Mouse (Mus musculus) ES-Bruce4 (cell line): Measurements from ENCODE around the gene Mrpl40. TPM values are rescaled to one million over a fixed set of nuclear protein-coding genes. Genes with fewer than 3 reads are reported as not detected.

Experiments
- H3K27ac ChIP-seq: 2 replicates; pipeline ENCODE4 v1.5.1; 2012; ENCODE audit warnings: low read length, inconsistent platforms; ENCODE audit not compliant: insufficient read depth
- H3K27me3 ChIP-seq: 2 replicates; pipeline ENCODE4 v1.6.1; 2012; ENCODE audit warnings: mild to moderate bottlenecking, low read length, inconsistent platforms; ENCODE audit not compliant: control insufficient read depth, poor library complexity, insufficient read depth, severe bottlenecking
- H3K36me3 ChIP-seq: 2 replicates; pipeline ENCODE4 v1.6.1; 2012; ENCODE audit warnings: inconsistent platforms, mild to moderate bottlenecking, low read length, moderate library complexity; ENCODE audit not compliant: control insufficient read depth, poor library complexity, insufficient read depth, severe bottlenecking
- H3K4me1 ChIP-seq: one replicate; pipeline ENCODE4 v1.8.1; 2011; ENCODE audit warnings: low read length; ENCODE audit not compliant: control insufficient read depth, insufficient read depth
- H3K4me3 ChIP-seq: 2 replicates; pipeline ENCODE4 v1.5.1; 2011; ENCODE audit warnings: low read depth, mild to moderate bottlenecking, low read length
- H3K9ac ChIP-seq: 2 replicates; pipeline ENCODE4 v1.6.1; 2012; ENCODE audit warnings: low read depth, mild to moderate bottlenecking, inconsistent platforms; ENCODE audit not compliant: poor library complexity, severe bottlenecking
- H3K9me3 ChIP-seq: replicated peaks from 2 replicates; pipeline ENCODE4 v1.6.1; 2012; ENCODE audit warnings: mild to moderate bottlenecking, low read length, inconsistent platforms; ENCODE audit not compliant: control insufficient read depth, poor library complexity, insufficient read depth, severe bottlenecking
- CTCF ChIP-seq: IDR thresholded peaks from one replicate; pipeline ENCODE4 v1.8.1; 2011; ENCODE audit warnings: low read depth, low read length
- EP300 ChIP-seq: IDR thresholded peaks from 2 replicates; pipeline ENCODE4 v1.6.1; 2011; ENCODE audit warnings: low read depth, low read length; ENCODE audit not compliant: insufficient read depth
- POLR2A ChIP-seq: IDR thresholded peaks from one replicate; pipeline ENCODE4 v1.8.1; 2011; ENCODE audit warnings: low read length; ENCODE audit not compliant: insufficient read depth
- polyA plus RNA-seq: library from polyadenylated mRNA; stranded (reverse); fragments of >200 nt; gene quantifications from 2 replicates; pipeline ENCODE4 v1.2.4, GENCODE M21; 2011; ENCODE audit warnings: low read depth; ENCODE audit not compliant: missing spikeins, insufficient read depth, insufficient read length

The Mrpl40 gene
- polyA plus RNA-seq, 1 experiment, result 92.3 TPM

DNA sequence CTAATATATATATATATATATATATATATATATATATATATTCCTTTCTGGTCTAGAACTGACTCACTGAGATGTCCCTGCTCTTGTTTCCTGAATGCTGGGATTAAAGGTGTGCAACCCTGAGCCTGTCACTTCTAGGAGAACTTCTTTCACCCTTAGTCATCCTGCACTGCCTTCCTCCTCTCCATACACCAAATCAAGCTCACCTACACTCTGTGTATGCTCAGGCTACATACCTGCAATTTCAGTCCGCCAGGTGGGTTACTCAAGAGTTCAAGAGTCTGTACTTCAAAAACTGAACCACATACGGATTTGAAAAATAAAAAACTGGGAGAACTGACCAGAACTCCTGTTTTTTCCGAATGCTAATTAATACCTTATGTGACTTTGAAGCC is 40.6 kb downstream of the Mrpl40 start:
- peaks cover 9% of the 10 kb centered on the region for H3K36me3 ChIP-seq
- no peak overlapping the region for H3K9ac ChIP-seq
- H3K27me3 ChIP-seq, result no peaks in the 10 kb centered on the region
- H3K9me3 ChIP-seq, result no peaks in the 10 kb centered on the region
- TF ChIP-seq CTCF, result no peak
- no peak for TF ChIP-seq POLR2A
- TF ChIP-seq EP300, result no peak
- H3K4me3 ChIP-seq, result no peak overlapping the region
- no peaks in the 10 kb centered on the region for H3K4me1 ChIP-seq
- H3K27ac ChIP-seq, result no peak overlapping the region

DNA sequence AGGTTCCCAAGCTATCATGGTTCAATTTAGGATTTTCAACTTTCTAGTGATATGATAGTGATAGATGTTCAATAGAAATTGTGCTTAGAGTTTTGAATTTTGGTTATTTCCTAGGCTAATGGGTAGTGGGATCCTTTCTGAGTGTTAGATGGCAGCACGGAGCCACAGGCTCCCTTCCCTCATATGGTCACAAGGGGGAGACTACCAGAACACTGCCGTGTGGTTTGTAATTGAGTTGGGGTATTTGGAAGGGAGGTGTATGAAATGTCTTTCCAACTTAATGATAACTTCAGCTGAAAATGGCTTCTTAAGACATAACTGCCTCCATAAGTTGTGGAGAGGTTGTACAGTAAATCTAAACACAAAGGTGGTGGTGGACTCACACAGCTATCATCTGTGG is 43.2 kb downstream of the Mrpl40 start:
- no peak for TF ChIP-seq CTCF
- no peak for TF ChIP-seq POLR2A
- no peak for TF ChIP-seq EP300
- Histone ChIP-seq H3K4me3 (no peak overlapping the region), H3K9me3 (no peaks in the 10 kb centered on the region), H3K36me3 (peaks cover 9% of the 10 kb centered on the region), H3K4me1 (no peaks in the 10 kb centered on the region), H3K9ac (no peak overlapping the region), H3K27me3 (no peaks in the 10 kb centered on the region), H3K27ac (no peak overlapping the region)

DNA sequence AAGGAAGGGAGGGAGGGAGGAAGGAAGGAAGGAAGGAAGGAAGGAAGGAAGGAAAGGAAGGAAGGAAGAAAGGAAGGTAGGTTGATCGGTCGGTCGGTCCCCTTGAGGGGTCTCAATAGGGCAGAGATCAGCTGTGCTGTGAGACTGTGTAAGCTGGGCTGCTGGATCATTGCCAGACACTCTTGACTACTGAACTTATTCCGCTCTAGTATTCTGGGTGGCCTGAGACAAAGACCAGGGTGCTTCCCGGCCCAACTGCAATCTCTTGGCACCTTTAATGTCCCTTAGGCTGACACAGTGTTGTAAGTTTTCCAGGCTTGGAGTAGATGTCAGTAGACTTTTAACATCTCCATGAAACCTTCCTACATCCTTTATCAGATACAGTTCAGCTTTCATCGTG is 47.6 kb downstream of the Mrpl40 start:
- H3K9me3 ChIP-seq, result no peaks in the 10 kb centered on the region
- H3K27ac ChIP-seq, result no peak overlapping the region
- no peak overlapping the region for H3K9ac ChIP-seq
- H3K27me3 ChIP-seq, result no peaks in the 10 kb centered on the region
- no peaks in the 10 kb centered on the region for H3K4me1 ChIP-seq
- H3K4me3 ChIP-seq, result no peak overlapping the region
- peaks cover 33% of the 10 kb centered on the region for H3K36me3 ChIP-seq
- TF ChIP-seq CTCF (no peak), POLR2A (no peak), EP300 (no peak)

DNA sequence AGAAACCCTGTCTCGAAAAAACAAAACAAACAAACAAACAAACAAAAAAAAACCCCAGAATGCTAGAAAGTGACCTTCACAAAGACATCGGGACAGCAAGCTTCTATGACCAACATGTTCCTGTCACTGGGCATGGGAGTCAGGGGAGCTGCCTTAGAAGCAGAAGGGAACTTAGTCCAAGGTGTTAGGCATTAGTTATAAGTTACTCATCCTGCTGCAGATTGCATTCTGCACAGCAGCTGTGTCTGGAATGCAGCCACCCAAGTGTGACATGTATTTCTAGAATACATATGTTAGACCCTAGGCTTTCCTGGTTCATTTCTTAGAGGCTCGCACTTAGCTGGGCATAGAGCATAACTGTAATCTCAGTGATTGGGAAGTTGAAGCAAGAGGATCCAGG is 48.0 kb downstream of the Mrpl40 start:
- no peak overlapping the region for H3K9ac ChIP-seq
- no peak overlapping the region for H3K27ac ChIP-seq

GRCm38 (mm10) chr16:18822925-18823324 is 53.7 kb downstream of the Mrpl40 start:
- Histone ChIP-seq H3K9me3 (no peaks in the 10 kb centered on the region), H3K4me1 (no peaks in the 10 kb centered on the region), H3K4me3 (no peak overlapping the region), H3K27ac (no peak overlapping the region), H3K9ac (no peak overlapping the region), H3K27me3 (no peaks in the 10 kb centered on the region), H3K36me3 (peaks cover 67% of the 10 kb centered on the region)
- TF ChIP-seq CTCF (no peak), EP300 (no peak), POLR2A (no peak)

More for the DNA sequence above, 48.0 kb downstream of the Mrpl40 start:
- Histone ChIP-seq H3K9me3 (no peaks in the 10 kb centered on the region), H3K36me3 (peaks cover 31% of the 10 kb centered on the region), H3K27me3 (no peaks in the 10 kb centered on the region), H3K4me3 (no peak overlapping the region), H3K4me1 (no peaks in the 10 kb centered on the region)
- TF ChIP-seq POLR2A, result no peak

DNA sequence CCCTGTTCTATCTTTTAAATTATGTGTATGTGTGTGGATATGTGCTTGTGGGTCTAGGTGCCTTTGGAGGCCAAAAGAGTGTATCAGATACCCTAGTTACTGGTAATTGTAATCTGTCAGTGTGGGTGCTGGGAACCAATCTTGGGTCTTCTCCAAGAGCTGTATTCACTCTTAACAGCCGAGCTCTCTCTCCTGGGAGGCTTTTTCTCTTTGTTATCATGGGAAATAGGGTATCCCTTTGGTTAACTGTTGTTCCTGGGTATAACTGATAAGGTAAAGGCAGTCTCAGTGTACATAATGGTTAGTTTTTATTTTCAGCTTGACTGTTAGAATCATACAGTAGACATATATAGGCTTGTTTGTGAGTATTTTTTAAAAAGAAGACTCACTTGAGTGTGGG is 54.3 kb downstream of the Mrpl40 start:
- Histone ChIP-seq H3K4me1 (no peaks in the 10 kb centered on the region), H3K9ac (no peak overlapping the region), H3K36me3 (peaks cover 65% of the 10 kb centered on the region), H3K9me3 (no peaks in the 10 kb centered on the region), H3K27ac (no peak overlapping the region), H3K27me3 (no peaks in the 10 kb centered on the region), H3K4me3 (no peak overlapping the region)
- TF ChIP-seq CTCF (no peak), POLR2A (no peak), EP300 (no peak)

Other genes with a start within 250 kb of the Mrpl40 start
- gene Sept5, start 246.9 kb downstream of the Mrpl40 start, polyA plus RNA-seq, result 1.8 and 5.2 TPM in 2 replicates
- 0.42 and 0.94 TPM in 2 replicates for gene Cldn5, start 100.0 kb downstream of the Mrpl40 start, polyA plus RNA-seq
- gene Ufd1, start 65.1 kb downstream of the Mrpl40 start, polyA plus RNA-seq, result 67.2 and 67.3 TPM in 2 replicates
- 48.1 and 48.5 TPM in 2 replicates for gene Cdc45, start 64.9 kb downstream of the Mrpl40 start, polyA plus RNA-seq
- 23.9 and 24.7 TPM in 2 replicates for gene 2510002D24Rik, start 40.3 kb downstream of the Mrpl40 start, polyA plus RNA-seq
- gene Gm28539, start 40.3 kb downstream of the Mrpl40 start, polyA plus RNA-seq, result 4.3 and 4.7 TPM in 2 replicates
- gene Hira, start 175 bp upstream of the Mrpl40 start, polyA plus RNA-seq, result 105 and 113 TPM in 2 replicates